Mouse (Mus musculus) heart, embryonic 12.5 days (tissue): Measurements from ENCODE around the gene Dnah10. TPM values are rescaled to one million over a fixed set of nuclear protein-coding genes. Genes with fewer than 3 reads are reported as not detected.

Experiments
- ATAC-seq: fragments of 200-750 bp; cut with Nextera tagmentation; 2 replicates; pipeline ENCODE4 v1.8.0; 2017; ENCODE audit warnings: moderate TSS enrichment, moderate library complexity; ENCODE audit not compliant: insufficient number of reproducible peaks, low FRiP score
- H3K27ac ChIP-seq: fragments of 300-500 bp; sonication (generic); 2 replicates; pipeline ENCODE4 v1.5.1; 2016; ENCODE audit warnings: mild to moderate bottlenecking, moderate library complexity; ENCODE audit not compliant: poor library complexity, severe bottlenecking
- H3K27me3 ChIP-seq: fragments of 300-500 bp; sonication (generic); replicated peaks from 2 replicates; pipeline ENCODE4 v1.6.1; 2016; ENCODE audit warnings: mild to moderate bottlenecking, moderate library complexity
- H3K36me3 ChIP-seq: fragments of 300-500 bp; sonication (generic); 2 replicates; pipeline ENCODE4 v1.6.1; 2016; ENCODE audit warnings: mild to moderate bottlenecking, moderate library complexity
- H3K4me1 ChIP-seq: fragments of 300-500 bp; sonication (generic); replicated peaks from 2 replicates; pipeline ENCODE4 v1.6.1; 2016; ENCODE audit warnings: mild to moderate bottlenecking
- H3K4me2 ChIP-seq: fragments of 300-500 bp; sonication (generic); 2 replicates; pipeline ENCODE4 v1.6.1; 2016; ENCODE audit warnings: mild to moderate bottlenecking, moderate library complexity
- H3K4me3 ChIP-seq: fragments of 300-500 bp; sonication (generic); 2 replicates; pipeline ENCODE4 v1.5.1; 2016; ENCODE audit warnings: mild to moderate bottlenecking
- H3K9ac ChIP-seq: fragments of 300-500 bp; sonication (generic); 2 replicates; pipeline ENCODE4 v1.6.1; 2016; ENCODE audit warnings: mild to moderate bottlenecking, moderate library complexity
- H3K9me3 ChIP-seq: fragments of 300-500 bp; sonication (generic); replicated peaks from 2 replicates; pipeline ENCODE4 v1.6.1; 2016; ENCODE audit warnings: mild to moderate bottlenecking, moderate library complexity
- WGBS: fragments of 180-500 bp; shearing (Covaris S2); methylation state at CpG from one replicate; pipeline ENCODE4 v1.1.7; 2016; 5-methylcytosine and 5-hydroxymethylcytosine counted together
- polyA plus RNA-seq: library from polyadenylated mRNA; unstranded; fragments of >200 nt; fragmentation: Nextera tagmentation; extraction: Ambion mirVana; gene quantifications from 2 replicates; pipeline ENCODE4 v1.2.1, GENCODE M21; 2016

The Dnah10 gene
- polyA plus RNA-seq, 1 experiment from 2014 or later, result 0.04 TPM

DNA sequence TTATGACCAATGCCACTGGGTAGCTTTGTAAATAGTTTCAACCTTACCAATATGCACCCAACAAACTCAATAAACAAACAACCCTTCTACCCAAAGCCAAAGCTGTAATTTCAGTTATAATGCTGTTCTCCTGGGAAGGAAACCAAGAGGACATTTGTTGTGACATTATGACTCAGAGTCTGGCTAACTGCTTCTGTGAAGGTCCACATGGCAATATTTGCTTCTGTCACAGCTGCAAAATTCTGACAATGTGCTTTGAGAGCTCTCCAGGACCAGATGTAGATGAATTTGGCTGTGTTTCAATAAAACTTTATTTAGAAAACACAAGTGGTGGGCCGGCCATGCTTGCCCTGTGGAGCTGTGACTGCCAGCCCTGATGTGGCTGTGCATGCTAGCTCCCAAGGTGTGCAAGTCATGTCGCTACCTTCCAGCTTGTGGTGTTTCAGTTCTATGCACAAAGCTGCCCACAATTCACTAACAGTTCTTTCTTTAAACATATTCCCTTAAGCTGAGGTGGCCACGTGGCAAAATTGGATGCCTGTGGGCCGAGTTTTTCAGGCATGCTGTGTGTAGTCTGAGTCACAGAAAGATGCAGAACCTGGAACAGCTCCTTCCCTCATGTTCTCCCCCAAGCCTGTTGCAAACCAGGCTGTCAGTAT, 85.0 kb downstream of the Dnah10 start:
- H3K36me3 ChIP-seq, result no peaks in the 10 kb centered on the region
- H3K4me1 ChIP-seq, result no peaks in the 10 kb centered on the region
- 0 out of 2 replicates have a peak, but pooled peaks cover 2% of the 10 kb centered on the region for H3K27me3 ChIP-seq
- ATAC-seq, result no peak
- H3K9me3 ChIP-seq, result peaks cover 15% of the 10 kb centered on the region
- no peak overlapping the region for H3K4me2 ChIP-seq
- H3K27ac ChIP-seq, result no peak overlapping the region
- no peak overlapping the region for H3K9ac ChIP-seq
- 68% methylated on average over 4 of the region's 4 CpGs for WGBS
- no peak overlapping the region for H3K4me3 ChIP-seq

- WGBS, result 76% methylated on average over 12 of the region's 12 CpGs
- H3K9me3 ChIP-seq, result peaks cover 15% of the 10 kb centered on the region
- H3K4me1 ChIP-seq, result no peaks in the 10 kb centered on the region
- no peak overlapping the region for H3K9ac ChIP-seq
- no peak overlapping the region for H3K27ac ChIP-seq
- H3K27me3 ChIP-seq, result 0 out of 2 replicates have a peak, but pooled peaks cover 4% of the 10 kb centered on the region
- no peaks in the 10 kb centered on the region for H3K36me3 ChIP-seq
- H3K4me3 ChIP-seq, result no peak overlapping the region
- ATAC-seq, result no peak
- no peak overlapping the region for H3K4me2 ChIP-seq
These were observed 87.6 kb downstream of the Dnah10 start for GRCm38 (mm10) chr5:124812466-124812865.

- H3K27ac ChIP-seq, result no peak overlapping the region
- H3K27me3 ChIP-seq, result peaks cover 10% of the 10 kb centered on the region; the same call in 1 of the 2 replicates
- WGBS, result 77% methylated on average over 5 of the region's 5 CpGs
- no peak overlapping the region for H3K4me2 ChIP-seq
- H3K9me3 ChIP-seq, result peaks cover 17% of the 10 kb centered on the region
- H3K36me3 ChIP-seq, result no peaks in the 10 kb centered on the region
- no peak for ATAC-seq
- H3K4me1 ChIP-seq, result no peaks in the 10 kb centered on the region
- no peak overlapping the region for H3K4me3 ChIP-seq
- H3K9ac ChIP-seq, result no peak overlapping the region
These were observed 89.9 kb downstream of the Dnah10 start for GRCm38 (mm10) chr5:124814797-124815196.

- no peak for ATAC-seq
- peaks cover 13% of the 10 kb centered on the region for H3K27me3 ChIP-seq
- 78% methylated on average over 15 of the region's 15 CpGs for WGBS
These were observed 92.2 kb downstream of the Dnah10 start for GRCm38 (mm10) chr5:124817050-124817449.

GRCm38 (mm10) chr5:124822128-124822894, 97.4 kb downstream of the Dnah10 start:
- no peak for ATAC-seq
- H3K27me3 ChIP-seq, result peaks cover 34% of the 10 kb centered on the region
- peaks cover 12% of the 10 kb centered on the region; the same call in 1 of the 2 replicates for H3K9me3 ChIP-seq
- no peak overlapping the region for H3K4me2 ChIP-seq
- H3K9ac ChIP-seq, result no peak overlapping the region
- no peak overlapping the region for H3K4me3 ChIP-seq
- WGBS, result 79% methylated on average over 18 of the region's 18 CpGs
- H3K4me1 ChIP-seq, result no peaks in the 10 kb centered on the region
- H3K27ac ChIP-seq, result no peak overlapping the region
- H3K36me3 ChIP-seq, result no peaks in the 10 kb centered on the region

More at GRCm38 (mm10) chr5:124817050-124817449, 92.2 kb downstream of the Dnah10 start:
- Histone ChIP-seq H3K4me1 (no peaks in the 10 kb centered on the region), H3K9ac (no peak overlapping the region), H3K4me2 (no peak overlapping the region), H3K27ac (no peak overlapping the region), H3K4me3 (no peak overlapping the region), H3K36me3 (no peaks in the 10 kb centered on the region), H3K9me3 (peaks cover 12% of the 10 kb centered on the region; the same call in 1 of the 2 replicates)

DNA sequence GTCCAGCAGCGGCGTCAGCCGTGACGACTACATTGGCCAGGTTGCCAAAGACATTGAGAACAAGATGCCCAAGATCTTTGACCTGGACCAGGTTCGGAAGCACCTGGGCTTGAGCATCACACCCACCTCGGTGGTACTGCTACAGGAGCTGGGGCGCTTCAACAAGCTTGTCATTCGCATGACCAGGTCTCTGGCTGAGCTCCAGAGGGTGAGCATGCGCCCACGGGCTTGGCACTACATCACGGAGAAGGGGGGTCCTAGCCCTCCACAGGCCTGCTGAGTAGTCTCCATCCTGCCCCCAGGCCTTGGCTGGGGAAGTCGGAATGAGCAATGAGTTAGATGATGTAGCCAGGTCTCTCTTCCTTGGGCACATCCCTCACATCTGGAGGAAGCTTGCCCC, 105.4 kb downstream of the Dnah10 start:
- no peaks in the 10 kb centered on the region for H3K36me3 ChIP-seq
- no peak overlapping the region for H3K4me3 ChIP-seq
- 84% methylated on average over 12 of the region's 12 CpGs for WGBS
- H3K27ac ChIP-seq, result no peak overlapping the region
- peaks cover 90% of the 10 kb centered on the region for H3K27me3 ChIP-seq
- no peaks in the 10 kb centered on the region for H3K9me3 ChIP-seq
- no peaks in the 10 kb centered on the region for H3K4me1 ChIP-seq
- no peak for ATAC-seq
- H3K9ac ChIP-seq, result no peak overlapping the region
- H3K4me2 ChIP-seq, result no peak overlapping the region

- WGBS, result 86% methylated on average over 15 of the region's 15 CpGs
- H3K4me1 ChIP-seq, result peaks cover 9% of the 10 kb centered on the region
- H3K9me3 ChIP-seq, result no peaks in the 10 kb centered on the region
- H3K9ac ChIP-seq, result no peak overlapping the region
- no peak overlapping the region for H3K4me3 ChIP-seq
- H3K27ac ChIP-seq, result no peak overlapping the region
- H3K36me3 ChIP-seq, result no peaks in the 10 kb centered on the region
- ATAC-seq, result no peak
- H3K4me2 ChIP-seq, result no peak overlapping the region
- H3K27me3 ChIP-seq, result peaks cover 92% of the 10 kb centered on the region
These were observed 110.3 kb downstream of the Dnah10 start for GRCm38 (mm10) chr5:124835218-124835617.

GRCm38 (mm10) chr5:124836075-124836474, 111.2 kb downstream of the Dnah10 start:
- Histone ChIP-seq H3K4me2 (no peak overlapping the region), H3K9me3 (no peaks in the 10 kb centered on the region), H3K36me3 (no peaks in the 10 kb centered on the region), H3K27ac (no peak overlapping the region), H3K9ac (no peak overlapping the region), H3K4me1 (peaks cover 18% of the 10 kb centered on the region), H3K27me3 (peaks cover 87% of the 10 kb centered on the region), H3K4me3 (no peak overlapping the region)
- WGBS, result 81% methylated on average over 10 of the region's 10 CpGs
- no peak for ATAC-seq

GRCm38 (mm10) chr5:124836621-124837020, 111.7 kb downstream of the Dnah10 start:
- Histone ChIP-seq H3K9me3 (no peaks in the 10 kb centered on the region), H3K9ac (no peak overlapping the region), H3K4me1 (peaks cover 20% of the 10 kb centered on the region), H3K4me2 (no peak overlapping the region), H3K36me3 (no peaks in the 10 kb centered on the region), H3K27me3 (peaks cover 89% of the 10 kb centered on the region), H3K27ac (no peak overlapping the region), H3K4me3 (no peak overlapping the region)
- 67% methylated on average over 4 of the region's 4 CpGs for WGBS
- ATAC-seq, result no peak

DNA sequence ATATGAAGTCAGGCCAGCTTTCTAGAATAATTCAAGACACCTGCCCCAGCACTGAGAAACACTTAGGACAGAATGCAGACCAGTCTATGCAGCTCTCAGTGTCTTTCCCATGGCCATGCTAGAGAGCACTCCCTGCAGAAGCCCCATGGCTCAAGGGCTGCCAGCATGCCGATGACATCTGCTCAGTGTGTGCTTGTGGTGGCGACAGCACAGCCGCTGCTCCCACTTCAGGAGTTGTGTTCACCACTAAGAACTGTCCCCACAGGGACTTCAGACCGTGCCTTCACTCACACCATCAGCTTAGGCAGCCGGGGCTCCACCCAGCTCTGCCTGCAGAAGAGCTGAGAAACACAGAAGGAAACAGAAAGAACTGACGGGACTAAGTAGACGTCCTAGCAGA, 115.3 kb downstream of the Dnah10 start:
- peak; percentile 20 for ATAC-seq
- H3K4me3 ChIP-seq, result no peak overlapping the region
- H3K9ac ChIP-seq, result no peak overlapping the region
- peaks cover 33% of the 10 kb centered on the region for H3K4me1 ChIP-seq
- H3K9me3 ChIP-seq, result no peaks in the 10 kb centered on the region
- no peaks in the 10 kb centered on the region for H3K36me3 ChIP-seq
- H3K27me3 ChIP-seq, result peaks cover 84% of the 10 kb centered on the region
- 26% methylated on average over 7 of the region's 7 CpGs for WGBS
- no peak overlapping the region for H3K27ac ChIP-seq
- peak overlapping the region; percentile 38 for H3K4me2 ChIP-seq

- no peaks in the 10 kb centered on the region for H3K36me3 ChIP-seq
- no peak overlapping the region for H3K4me3 ChIP-seq
- H3K27ac ChIP-seq, result no peak overlapping the region
- H3K9ac ChIP-seq, result no peak overlapping the region
- H3K27me3 ChIP-seq, result peaks cover 82% of the 10 kb centered on the region
- H3K9me3 ChIP-seq, result no peaks in the 10 kb centered on the region
- 53% methylated on average over 2 of the region's 2 CpGs for WGBS
- peak overlapping the region; percentile 38 for H3K4me2 ChIP-seq
- no peak for ATAC-seq
- peaks cover 38% of the 10 kb centered on the region for H3K4me1 ChIP-seq
These were observed 115.8 kb downstream of the Dnah10 start for GRCm38 (mm10) chr5:124840669-124841068.
